Mouse (Mus musculus) heart, embryonic 16.5 days (tissue): ENCODE measurements at regions not wholly inside any gene's neighbourhood (a gene's known extent, or its start where the extent isn't known, plus 50 kb on each side); places are given as distances from the start of the nearest gene placed in this dataset.

Source experiments
- ATAC-seq: fragments of 200-750 bp; cut with Nextera tagmentation; replicated peaks from 2 replicates; pipeline ENCODE4 v1.8.0; 2017; ENCODE audit warnings: moderate number of reproducible peaks; ENCODE audit not compliant: insufficient read depth, low FRiP score; ENCODE audit errors: extremely low read depth
- H3K27ac ChIP-seq: fragments of 300-500 bp; sonication (generic); 2 replicates; pipeline ENCODE4 v1.5.1; 2014; ENCODE audit warnings: mild to moderate bottlenecking, low read length, control low read depth, moderate library complexity
- H3K27me3 ChIP-seq: fragments of 300-500 bp; sonication (generic); 2 replicates; pipeline ENCODE4 v1.6.1; 2014; ENCODE audit warnings: low read length, mixed read lengths; ENCODE audit not compliant: control insufficient read depth, insufficient read depth
- H3K36me3 ChIP-seq: fragments of 300-500 bp; sonication (generic); 2 replicates; pipeline ENCODE4 v1.6.1; 2014; ENCODE audit not compliant: control insufficient read depth, insufficient read depth
- H3K4me1 ChIP-seq: fragments of 300-500 bp; sonication (generic); 2 replicates; pipeline ENCODE4 v1.6.1; 2014; ENCODE audit warnings: low read length, mixed read lengths; ENCODE audit not compliant: control insufficient read depth, insufficient read depth
- H3K4me2 ChIP-seq: fragments of 300-500 bp; sonication (generic); 2 replicates; pipeline ENCODE4 v1.6.1; 2014; ENCODE audit warnings: low read depth, mild to moderate bottlenecking, control low read depth, low read length
- H3K4me3 ChIP-seq: fragments of 300-500 bp; sonication (generic); 2 replicates; pipeline ENCODE4 v1.5.1; 2014; ENCODE audit warnings: mild to moderate bottlenecking, control low read depth, low read length
- H3K9ac ChIP-seq: fragments of 300-500 bp; sonication (generic); 2 replicates; pipeline ENCODE4 v1.6.1; 2014; ENCODE audit warnings: low read length, control low read depth
- H3K9me3 ChIP-seq: fragments of 300-500 bp; sonication (generic); replicated peaks from 2 replicates; pipeline ENCODE4 v1.6.1; 2016; ENCODE audit warnings: low read length; ENCODE audit not compliant: control insufficient read depth
- WGBS: fragments of 180-500 bp; shearing (Covaris S2); extraction: QIAGEN DNeasy Blood & Tissue Kit; methylation state at CpG from one replicate; pipeline ENCODE4 v1.1.7; 2014; 5-methylcytosine and 5-hydroxymethylcytosine counted together

DNA sequence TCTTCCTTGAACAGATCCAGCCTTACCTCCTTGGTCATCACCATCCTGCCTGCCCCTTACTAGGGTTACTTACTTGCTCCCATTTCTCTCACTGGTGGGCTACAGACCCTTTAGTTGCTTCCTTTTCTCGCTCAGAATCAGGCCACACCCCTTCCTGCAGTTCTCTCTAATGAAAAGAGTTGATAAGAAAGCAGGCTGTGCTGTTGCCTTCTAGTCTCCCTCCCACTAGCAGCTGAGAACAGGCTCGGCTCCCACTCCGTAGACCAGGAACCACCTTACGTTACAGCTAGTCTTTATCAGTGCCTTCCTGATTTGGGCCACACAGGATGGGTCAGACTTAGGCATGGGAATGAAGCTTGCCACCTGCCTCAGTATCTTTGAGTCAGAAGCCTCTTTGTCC, 117.3 kb upstream of the Azi2 start:
- Histone ChIP-seq H3K9ac (no peak overlapping the region; the same call in 1 of the 2 replicates), H3K4me3 (no peak overlapping the region; the same call in 1 of the 2 replicates), H3K4me2 (peak overlapping the region; percentile 25), H3K4me1 (peaks cover 5% of the 10 kb centered on the region; the same call in 1 of the 2 replicates), H3K27me3 (no peaks in the 10 kb centered on the region), H3K9me3 (peaks cover 4% of the 10 kb centered on the region), H3K36me3 (no peaks in the 10 kb centered on the region), H3K27ac (no peak overlapping the region)
- WGBS, result 13% methylated on average over 4 of the region's 4 CpGs
- ATAC-seq, result no peak

DNA sequence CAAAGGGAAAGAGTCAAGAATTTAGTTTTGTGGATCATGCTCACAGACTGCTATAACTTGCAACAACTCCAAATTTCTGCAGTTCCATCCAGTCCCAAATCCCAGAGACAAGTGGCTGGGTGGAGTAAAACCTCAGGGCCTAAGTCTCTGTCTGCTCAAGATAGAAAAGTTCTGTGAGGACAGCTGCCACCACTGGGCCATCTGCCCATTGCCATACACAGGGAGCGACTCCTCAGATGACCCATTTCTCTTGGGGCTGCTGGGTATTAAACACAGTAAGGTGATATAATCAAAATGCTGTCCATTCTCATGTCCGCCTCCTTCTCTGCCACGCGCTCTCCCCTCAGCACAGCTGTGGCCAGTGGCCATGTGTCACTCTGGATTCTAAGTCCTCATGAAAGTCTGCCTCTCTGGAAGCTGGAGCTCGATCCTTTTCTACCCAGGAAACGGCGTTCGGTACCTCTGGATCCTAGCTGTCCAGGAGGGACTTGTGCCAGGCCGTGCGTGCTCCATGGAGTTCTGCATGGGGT, 132.3 kb upstream of the Azi2 start:
- WGBS, result 88% methylated on average over 10 of the region's 10 CpGs

DNA sequence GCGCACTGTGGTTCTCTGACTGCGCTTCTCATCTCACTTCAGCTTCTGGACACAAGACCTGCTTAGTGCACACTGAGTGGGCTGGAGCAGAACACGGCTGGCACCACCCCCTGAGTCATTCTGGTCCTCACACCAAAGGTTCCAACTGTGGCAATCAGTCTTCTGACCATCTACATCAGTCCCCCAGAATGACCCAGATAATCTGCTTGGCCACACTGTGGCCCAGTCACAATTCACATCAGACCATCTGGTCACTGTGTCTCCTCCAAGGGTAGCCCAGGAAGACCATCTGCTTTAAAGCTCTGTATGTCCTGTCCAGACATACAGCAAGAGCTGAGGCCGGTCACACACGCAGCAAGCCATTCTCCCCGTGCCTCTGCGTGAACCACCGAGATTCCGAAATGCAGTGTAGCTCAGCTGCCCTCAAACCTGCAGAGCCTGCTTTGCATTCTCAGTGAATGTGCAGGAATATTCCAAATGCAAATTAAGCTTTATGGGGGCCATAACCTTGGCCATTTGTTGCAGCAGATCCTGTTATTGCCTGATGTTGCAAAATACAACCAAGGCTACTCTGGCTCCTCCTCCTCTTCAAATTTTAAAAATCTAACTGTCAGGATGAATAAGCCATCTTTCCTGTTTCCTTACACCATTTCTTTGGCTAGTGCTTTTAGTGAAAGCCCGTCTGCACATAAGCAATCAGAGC, 135.1 kb upstream of the Azi2 start:
- 0 out of 2 replicates have a peak, but pooled peaks cover 4% of the 10 kb centered on the region for H3K9me3 ChIP-seq
- no peaks in the 10 kb centered on the region for H3K27me3 ChIP-seq
- H3K9ac ChIP-seq, result no peak overlapping the region
- no peaks in the 10 kb centered on the region for H3K4me1 ChIP-seq
- no peak overlapping the region for H3K4me3 ChIP-seq
- H3K27ac ChIP-seq, result no peak overlapping the region
- H3K36me3 ChIP-seq, result no peaks in the 10 kb centered on the region
- ATAC-seq, result no peak
- no peak overlapping the region for H3K4me2 ChIP-seq
- WGBS, result 87% methylated on average over 10 of the region's 10 CpGs

More for the DNA sequence above, 132.3 kb upstream of the Azi2 start:
- no peak for ATAC-seq
- Histone ChIP-seq H3K36me3 (no peaks in the 10 kb centered on the region), H3K27ac (no peak overlapping the region), H3K27me3 (no peaks in the 10 kb centered on the region), H3K4me1 (no peaks in the 10 kb centered on the region), H3K9ac (no peak overlapping the region), H3K9me3 (0 out of 2 replicates have a peak, but pooled peaks cover 4% of the 10 kb centered on the region), H3K4me2 (no peak overlapping the region), H3K4me3 (no peak overlapping the region)

DNA sequence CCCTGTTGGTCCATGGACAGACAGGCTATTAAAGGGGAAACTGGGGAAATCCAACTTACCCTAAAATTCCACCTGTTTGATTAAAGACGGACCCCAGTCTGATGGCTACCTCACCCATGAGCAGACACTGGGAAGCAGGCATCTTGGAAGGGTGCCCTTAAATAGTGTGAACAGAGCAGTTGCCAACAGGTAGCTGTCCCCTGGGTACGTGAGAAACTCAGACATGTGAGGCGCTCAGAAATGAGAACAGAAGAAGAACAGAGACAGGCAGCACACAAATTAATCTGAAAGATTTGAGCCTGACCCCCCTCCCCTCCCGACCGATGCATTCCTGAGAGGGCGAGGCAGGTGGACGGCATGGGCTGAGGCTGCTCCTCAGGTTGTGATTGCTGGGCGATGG, 135.7 kb upstream of the Azi2 start:
- H3K27ac ChIP-seq, result no peak overlapping the region
- no peaks in the 10 kb centered on the region for H3K27me3 ChIP-seq
- H3K9ac ChIP-seq, result no peak overlapping the region
- H3K4me2 ChIP-seq, result no peak overlapping the region
- no peaks in the 10 kb centered on the region for H3K36me3 ChIP-seq
- H3K4me3 ChIP-seq, result no peak overlapping the region
- no peak for ATAC-seq
- 80% methylated on average over 8 of the region's 8 CpGs for WGBS
- H3K4me1 ChIP-seq, result no peaks in the 10 kb centered on the region
- no peaks in the 10 kb centered on the region for H3K9me3 ChIP-seq

DNA sequence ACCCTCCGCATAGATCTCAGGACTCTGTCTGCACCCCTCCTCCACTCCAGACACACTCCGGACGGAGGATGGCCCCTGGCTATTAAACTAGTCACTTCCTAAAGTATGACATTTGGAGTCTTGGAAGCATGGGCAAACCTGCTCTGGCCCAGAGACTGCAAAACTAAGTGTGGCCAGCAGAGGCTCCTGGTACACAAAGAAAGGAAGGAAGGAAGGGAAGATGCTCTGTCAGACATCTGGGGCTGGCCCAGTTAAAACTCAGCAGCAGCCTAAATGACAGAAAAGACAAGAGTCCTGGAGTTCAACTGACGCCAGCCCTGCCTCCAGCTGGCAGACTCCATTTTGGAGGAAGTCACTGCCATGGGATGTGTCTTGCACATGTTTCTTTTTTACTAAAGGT, 137.3 kb upstream of the Azi2 start:
- no peak for ATAC-seq

DNA sequence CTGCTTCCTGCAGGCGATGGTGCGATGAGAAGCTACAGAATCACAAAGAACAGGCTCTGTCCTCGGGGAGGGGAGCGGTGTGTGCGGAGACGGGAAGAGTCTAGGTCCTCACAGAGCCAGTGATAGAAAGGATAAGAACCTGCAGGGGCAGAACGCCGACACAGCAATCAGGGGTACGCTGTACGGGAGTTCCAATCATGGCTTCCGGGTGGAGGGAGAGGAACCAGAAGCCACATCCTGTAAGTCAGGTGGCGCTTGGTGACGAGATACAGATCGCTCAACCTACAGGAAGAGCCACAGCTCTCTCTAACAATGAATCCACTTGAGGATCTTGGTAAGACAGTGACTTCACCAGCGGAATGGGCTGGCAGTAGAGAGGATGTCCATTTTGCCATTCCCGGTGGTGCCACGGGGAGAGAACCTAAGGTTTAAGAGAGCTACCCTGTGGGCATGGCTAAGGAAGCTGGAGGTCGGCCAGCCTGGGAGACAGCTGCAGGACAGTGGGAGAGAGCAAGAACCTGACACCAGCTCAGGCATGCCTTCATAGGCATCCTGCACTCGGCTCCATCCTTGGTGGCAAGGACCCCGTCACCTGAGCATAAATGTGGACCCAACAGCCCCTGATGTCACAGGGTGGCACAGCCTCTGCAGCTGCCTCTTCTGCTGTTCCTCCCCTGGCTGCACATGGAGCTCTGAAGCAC, 137.9 kb upstream of the Azi2 start:
- 0 out of 2 replicates have a peak, but pooled peaks have one; percentile 28 for ATAC-seq
- H3K9ac ChIP-seq, result no peak overlapping the region
- H3K9me3 ChIP-seq, result no peaks in the 10 kb centered on the region
- no peaks in the 10 kb centered on the region for H3K27me3 ChIP-seq
- peak overlapping the region; percentile 27; the same call in 1 of the 2 replicates for H3K4me2 ChIP-seq
- H3K4me3 ChIP-seq, result no peak overlapping the region
- H3K36me3 ChIP-seq, result no peaks in the 10 kb centered on the region
- 64% methylated on average over 20 of the region's 20 CpGs for WGBS
- no peak overlapping the region for H3K27ac ChIP-seq
- no peaks in the 10 kb centered on the region for H3K4me1 ChIP-seq

More for the DNA sequence above, 137.3 kb upstream of the Azi2 start:
- Histone ChIP-seq H3K4me1 (no peaks in the 10 kb centered on the region), H3K27ac (no peak overlapping the region), H3K9me3 (no peaks in the 10 kb centered on the region), H3K4me2 (no peak overlapping the region), H3K4me3 (no peak overlapping the region), H3K27me3 (no peaks in the 10 kb centered on the region), H3K36me3 (no peaks in the 10 kb centered on the region), H3K9ac (no peak overlapping the region)
- 48% methylated on average over 4 of the region's 4 CpGs for WGBS

DNA sequence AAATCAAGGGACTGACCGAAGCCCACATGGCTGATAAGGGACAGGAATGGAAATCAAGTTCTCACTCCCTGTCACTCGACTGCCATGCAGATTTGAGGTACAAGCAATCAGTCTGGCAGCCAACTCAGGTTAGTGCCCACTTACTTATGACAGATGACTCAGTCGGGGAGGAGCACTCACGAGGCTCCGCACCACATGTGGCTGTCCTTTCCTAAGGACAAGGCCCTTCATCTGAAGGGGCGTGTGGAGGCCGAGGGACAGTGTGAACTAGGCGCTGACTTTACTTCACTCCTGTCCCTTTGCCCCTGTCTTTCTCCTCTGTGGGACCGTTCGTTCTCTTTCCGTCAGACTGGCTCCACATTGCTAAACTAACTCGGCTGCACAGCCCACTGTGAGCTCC, 139.7 kb upstream of the Azi2 start:
- H3K36me3 ChIP-seq, result no peaks in the 10 kb centered on the region
- no peak overlapping the region for H3K4me2 ChIP-seq
- H3K9me3 ChIP-seq, result no peaks in the 10 kb centered on the region
- ATAC-seq, result peak; percentile 18; the same call in 1 of the 2 replicates
- WGBS, result 52% methylated on average over 12 of the region's 12 CpGs
- H3K27me3 ChIP-seq, result no peaks in the 10 kb centered on the region
- no peak overlapping the region for H3K9ac ChIP-seq
- H3K27ac ChIP-seq, result no peak overlapping the region
- no peaks in the 10 kb centered on the region for H3K4me1 ChIP-seq
- H3K4me3 ChIP-seq, result no peak overlapping the region

DNA sequence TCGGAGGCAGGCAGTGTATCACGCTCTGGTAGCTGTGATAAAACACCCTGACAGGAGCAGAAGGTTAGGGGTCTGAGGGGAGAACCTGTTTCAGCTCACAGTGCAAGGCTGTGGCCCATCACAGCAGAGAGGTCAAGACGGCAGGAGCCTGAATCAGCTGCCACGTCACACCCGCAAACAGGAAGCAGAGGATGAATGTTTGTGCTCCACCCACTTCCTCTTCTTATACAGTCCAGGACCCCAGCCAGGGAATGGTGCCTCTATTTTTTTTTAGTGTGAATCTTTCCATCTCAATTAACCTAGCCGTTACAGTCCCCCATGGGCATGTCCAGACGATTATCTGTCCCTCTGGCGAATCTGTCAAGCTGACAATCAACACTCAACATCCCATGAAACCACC, 143.8 kb upstream of the Azi2 start:
- Histone ChIP-seq H3K36me3 (no peaks in the 10 kb centered on the region), H3K4me2 (no peak overlapping the region), H3K4me1 (no peaks in the 10 kb centered on the region), H3K9me3 (no peaks in the 10 kb centered on the region), H3K9ac (no peak overlapping the region), H3K27ac (no peak overlapping the region), H3K27me3 (no peaks in the 10 kb centered on the region), H3K4me3 (no peak overlapping the region)
- ATAC-seq, result no peak
- WGBS, result 63% methylated on average over 8 of the region's 8 CpGs

DNA sequence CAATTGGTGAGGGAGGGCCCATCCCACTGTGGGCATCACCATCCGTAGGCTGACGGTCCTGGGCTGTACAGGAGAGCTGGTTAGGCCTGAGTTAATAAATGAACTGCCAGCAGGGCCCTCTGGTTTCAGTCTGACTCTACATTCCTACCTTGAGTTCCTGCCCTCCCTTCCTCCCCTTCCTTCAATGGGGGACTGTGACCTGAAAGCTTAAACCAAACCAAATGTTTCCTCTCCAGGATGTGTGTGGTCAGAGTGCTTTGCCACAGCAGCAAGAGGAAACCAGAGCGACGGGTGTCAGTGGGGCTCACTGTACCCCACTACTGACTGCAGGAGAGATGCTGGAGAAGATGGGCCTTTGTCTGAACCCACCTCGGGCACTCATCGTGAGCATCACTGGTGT, 147.7 kb upstream of the Azi2 start:
- H3K4me1 ChIP-seq, result no peaks in the 10 kb centered on the region
- H3K4me2 ChIP-seq, result no peak overlapping the region
- no peaks in the 10 kb centered on the region for H3K9me3 ChIP-seq
- no peaks in the 10 kb centered on the region for H3K27me3 ChIP-seq
- 73% methylated on average over 6 of the region's 6 CpGs for WGBS
- H3K36me3 ChIP-seq, result no peaks in the 10 kb centered on the region
- ATAC-seq, result no peak
- H3K27ac ChIP-seq, result no peak overlapping the region
- H3K9ac ChIP-seq, result no peak overlapping the region
- no peak overlapping the region for H3K4me3 ChIP-seq
